Mouse (Mus musculus): ENCODE measurements around the gene Arl5b. TPM values are rescaled to one million over a fixed set of nuclear protein-coding genes. Genes with fewer than 3 reads are reported as not detected.

The Arl5b gene
- polyA plus RNA-seq, 1 experiment: 10.9 TPM

DNA sequence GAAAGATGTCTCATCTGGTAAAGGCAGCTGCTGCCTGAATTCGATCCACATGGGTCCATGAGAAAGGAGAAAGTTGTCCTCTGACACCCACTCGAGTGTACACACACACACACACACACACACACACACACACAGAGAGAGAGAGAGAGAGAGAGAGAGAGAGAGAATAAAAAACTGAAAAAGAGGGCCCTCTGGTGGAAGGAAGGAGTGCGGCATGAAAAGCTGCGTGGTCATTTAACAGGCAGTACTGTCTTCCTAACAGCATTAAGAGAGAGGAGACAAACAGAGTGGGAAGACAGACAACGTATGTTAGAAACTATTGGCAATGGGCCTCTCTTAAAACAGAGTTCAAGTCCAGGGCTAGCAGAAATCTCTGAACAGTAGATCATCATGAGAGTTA is 8.9 kb upstream of the Arl5b start:
- no peaks in the 10 kb centered on the region for H3K27me3 ChIP-seq (ENCODE audit: control insufficient read depth, insufficient read depth, low read length)
- no peaks in the 10 kb centered on the region; the same call in 1 of the 2 replicates for H3K36me3 ChIP-seq (ENCODE audit: control insufficient read depth, insufficient read depth, low read length)
- WGBS: 75% methylated on average over 5 of the region's 5 CpGs

DNA sequence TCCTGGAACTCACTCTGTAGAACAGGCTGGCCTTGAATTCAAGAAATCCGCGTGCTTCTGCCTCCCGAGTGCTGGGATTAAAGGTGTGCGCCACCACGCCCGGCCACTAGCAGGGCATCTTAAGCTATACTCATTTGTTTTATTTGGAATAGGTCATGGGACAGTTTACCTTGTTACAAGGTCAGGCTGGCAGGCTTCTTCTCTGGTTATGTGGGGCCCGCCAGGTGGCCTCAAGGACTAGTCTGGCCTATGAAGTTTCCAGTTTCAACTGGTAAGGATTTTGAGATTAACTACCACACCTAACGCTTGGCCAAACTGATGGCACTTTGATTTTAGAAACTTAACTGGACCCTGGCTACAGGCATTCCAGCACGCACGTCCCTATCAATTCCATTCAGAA is 5.3 kb downstream of the Arl5b start:
- Histone ChIP-seq H3K27ac (ENCODE audit: control insufficient read depth, insufficient read depth, low read length) (0 out of 2 replicates have a peak overlapping the region, but pooled peaks have one; percentile 29), H3K4me1 (replicated peaks; ENCODE audit: control insufficient read depth, insufficient read depth, low read length) (peaks cover 4% of the 10 kb centered on the region), H3K36me3 (ENCODE audit: control insufficient read depth, insufficient read depth, low read length) (no peaks in the 10 kb centered on the region), H3K27me3 (ENCODE audit: control insufficient read depth, insufficient read depth, low read length) (no peaks in the 10 kb centered on the region), H3K4me3 (ENCODE audit: control insufficient read depth, insufficient read depth, low read length) (peak overlapping the region; percentile 81)
- DNase-seq: no peak
- 57% methylated on average over 10 of the region's 10 CpGs for WGBS
- TF ChIP-seq POLR2A (IDR thresholded peaks at IDR 0.05; ENCODE audit: control insufficient read depth, extremely low read depth, insufficient read depth, low read length, poor library complexity): no peak
- no peak for TF ChIP-seq CTCF (IDR thresholded peaks at IDR 0.05; ENCODE audit: borderline replicate concordance, control insufficient read depth, extremely low read depth, insufficient read depth, low read length, poor library complexity)

More for the DNA sequence above, 8.9 kb upstream of the Arl5b start:
- Histone ChIP-seq H3K4me1 (replicated peaks; ENCODE audit: control insufficient read depth, insufficient read depth, low read length) (no peaks in the 10 kb centered on the region), H3K27ac (ENCODE audit: control insufficient read depth, insufficient read depth, low read length) (no peak overlapping the region), H3K4me3 (ENCODE audit: control insufficient read depth, insufficient read depth, low read length) (no peak overlapping the region)
- peak; percentile 62 for DNase-seq
- TF ChIP-seq CTCF (IDR thresholded peaks at IDR 0.05; ENCODE audit: borderline replicate concordance, control insufficient read depth, extremely low read depth, insufficient read depth, low read length, poor library complexity) (no peak), POLR2A (IDR thresholded peaks at IDR 0.05; ENCODE audit: control insufficient read depth, extremely low read depth, insufficient read depth, low read length, poor library complexity) (no peak)

DNA sequence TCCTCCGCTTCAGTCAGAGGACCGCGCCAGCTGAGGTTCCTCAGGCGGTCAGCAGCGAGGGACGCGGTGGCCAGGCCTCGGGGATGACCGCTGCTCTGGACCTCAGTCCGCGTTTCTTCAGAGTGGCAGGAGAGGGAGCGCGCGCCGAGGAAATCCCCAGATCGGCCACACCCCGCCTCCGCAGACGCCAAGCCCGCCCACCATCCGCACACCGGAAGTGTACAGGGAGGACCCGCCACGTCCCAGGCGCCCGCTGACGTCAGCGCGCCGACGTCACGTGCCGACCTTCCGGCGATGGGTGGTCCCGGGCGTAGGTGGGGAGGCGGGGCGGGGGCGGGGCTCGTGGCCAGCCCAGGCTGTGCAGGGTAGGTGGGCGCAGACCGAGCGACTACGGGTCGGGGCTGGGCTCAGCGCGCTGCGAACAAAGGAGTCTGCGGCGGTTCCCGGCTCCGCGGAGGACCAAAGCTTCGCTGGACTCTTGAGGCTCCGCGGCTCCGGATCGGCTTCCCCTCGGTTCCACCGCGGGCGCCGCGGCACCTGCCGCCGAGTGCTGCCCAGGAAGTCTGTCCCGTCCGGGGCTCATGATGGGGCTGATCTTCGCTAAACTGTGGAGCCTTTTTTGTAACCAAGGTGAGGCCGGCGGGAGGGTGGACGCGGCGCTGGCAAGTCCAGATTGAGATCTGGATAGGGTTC is 5.9 kb downstream of the Arl5b start, which contains the start of gene Nsun6:
Gene Nsun6, minus strand, starts transcription at position 125 of the 693 bp plus-strand sequence.
- Histone ChIP-seq H3K4me3 (ENCODE audit: control insufficient read depth, insufficient read depth, low read length) (peak within 1 kb of the TSS; percentile 81), H3K4me1 (replicated peaks; ENCODE audit: control insufficient read depth, insufficient read depth, low read length) (peaks cover 4% of the 10 kb centered on the region), H3K27me3 (ENCODE audit: control insufficient read depth, insufficient read depth, low read length) (no peaks in the 10 kb centered on the region), H3K27ac (ENCODE audit: control insufficient read depth, insufficient read depth, low read length) (peak within 1 kb of the TSS; percentile 29; the same call in 1 of the 2 replicates), H3K36me3 (ENCODE audit: control insufficient read depth, insufficient read depth, low read length) (no peaks in the 10 kb centered on the region)
- DNase-seq: peak; percentile 96
- TF ChIP-seq CTCF (IDR thresholded peaks at IDR 0.05; ENCODE audit: borderline replicate concordance, control insufficient read depth, extremely low read depth, insufficient read depth, low read length, poor library complexity) (0 out of 2 replicates have a peak, but pooled peaks have one; percentile 10), POLR2A (IDR thresholded peaks at IDR 0.05; ENCODE audit: control insufficient read depth, extremely low read depth, insufficient read depth, low read length, poor library complexity) (peak; percentile 73)
- under 1% methylated on average over 75 of the region's 75 CpGs for WGBS

DNA sequence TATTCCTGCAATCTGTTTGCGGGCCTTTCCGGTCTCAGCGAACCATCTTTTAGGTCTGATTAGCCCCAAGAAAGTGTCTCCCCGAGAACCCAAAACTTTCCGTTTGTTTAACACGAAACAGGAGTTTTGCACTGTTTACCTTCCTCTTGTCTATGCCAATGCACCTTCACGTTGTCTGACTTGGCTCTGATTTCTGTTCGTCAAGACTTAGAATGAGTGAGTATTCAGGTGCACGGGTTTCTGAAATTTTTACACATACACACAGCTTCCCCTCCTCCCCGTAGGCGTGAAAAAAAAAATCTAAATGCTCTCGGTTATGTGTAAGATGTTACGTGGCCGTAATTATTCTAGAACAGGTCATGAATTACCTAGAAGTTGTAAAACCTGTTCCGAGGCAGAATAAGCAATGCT is 6.6 kb downstream of the Arl5b start:
- no peak for TF ChIP-seq CTCF (IDR thresholded peaks at IDR 0.05; ENCODE audit: borderline replicate concordance, control insufficient read depth, extremely low read depth, insufficient read depth, low read length, poor library complexity)
- TF ChIP-seq POLR2A (IDR thresholded peaks at IDR 0.05; ENCODE audit: control insufficient read depth, extremely low read depth, insufficient read depth, low read length, poor library complexity): no peak
- peak overlapping the region; percentile 4; the same call in 1 of the 2 replicates for H3K27ac ChIP-seq (ENCODE audit: control insufficient read depth, insufficient read depth, low read length)
- DNase-seq: no peak
- peaks cover 4% of the 10 kb centered on the region for H3K4me1 ChIP-seq (replicated peaks; ENCODE audit: control insufficient read depth, insufficient read depth, low read length)
- H3K27me3 ChIP-seq (ENCODE audit: control insufficient read depth, insufficient read depth, low read length): no peaks in the 10 kb centered on the region
- no peaks in the 10 kb centered on the region for H3K36me3 ChIP-seq (ENCODE audit: control insufficient read depth, insufficient read depth, low read length)
- peak overlapping the region; percentile 60 for H3K4me3 ChIP-seq (ENCODE audit: control insufficient read depth, insufficient read depth, low read length)
- WGBS: under 1% methylated on average over 15 of the region's 15 CpGs

DNA sequence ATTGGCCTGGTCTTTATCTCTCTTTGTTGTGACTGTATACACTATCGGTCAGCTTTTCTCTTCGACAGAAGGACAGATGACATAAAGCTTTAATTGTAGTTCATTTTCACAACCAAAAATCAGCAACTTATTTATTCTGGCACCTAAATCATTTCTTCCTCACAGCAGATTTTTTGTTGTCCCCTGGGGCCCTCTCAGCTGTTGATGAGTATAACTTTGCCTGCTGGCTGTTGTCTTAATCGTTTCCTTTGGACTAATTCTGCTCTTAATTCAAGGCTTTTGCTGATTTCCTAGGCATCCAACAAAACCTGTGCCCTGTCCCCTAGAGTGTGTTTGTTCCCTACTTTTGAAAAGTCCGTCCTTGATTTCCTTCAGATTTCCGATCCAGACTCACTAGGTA is 9.0 kb downstream of the Arl5b start:
- Histone ChIP-seq H3K36me3 (ENCODE audit: control insufficient read depth, insufficient read depth, low read length) (no peaks in the 10 kb centered on the region), H3K4me3 (ENCODE audit: control insufficient read depth, insufficient read depth, low read length) (no peak overlapping the region), H3K27ac (ENCODE audit: control insufficient read depth, insufficient read depth, low read length) (no peak overlapping the region), H3K27me3 (ENCODE audit: control insufficient read depth, insufficient read depth, low read length) (no peaks in the 10 kb centered on the region), H3K4me1 (replicated peaks; ENCODE audit: control insufficient read depth, insufficient read depth, low read length) (peaks cover 4% of the 10 kb centered on the region)
- no peak for DNase-seq
- TF ChIP-seq CTCF (IDR thresholded peaks at IDR 0.05; ENCODE audit: borderline replicate concordance, control insufficient read depth, extremely low read depth, insufficient read depth, low read length, poor library complexity) (no peak), POLR2A (IDR thresholded peaks at IDR 0.05; ENCODE audit: control insufficient read depth, extremely low read depth, insufficient read depth, low read length, poor library complexity) (no peak)
- 94% methylated on average over 5 of the region's 5 CpGs for WGBS

DNA sequence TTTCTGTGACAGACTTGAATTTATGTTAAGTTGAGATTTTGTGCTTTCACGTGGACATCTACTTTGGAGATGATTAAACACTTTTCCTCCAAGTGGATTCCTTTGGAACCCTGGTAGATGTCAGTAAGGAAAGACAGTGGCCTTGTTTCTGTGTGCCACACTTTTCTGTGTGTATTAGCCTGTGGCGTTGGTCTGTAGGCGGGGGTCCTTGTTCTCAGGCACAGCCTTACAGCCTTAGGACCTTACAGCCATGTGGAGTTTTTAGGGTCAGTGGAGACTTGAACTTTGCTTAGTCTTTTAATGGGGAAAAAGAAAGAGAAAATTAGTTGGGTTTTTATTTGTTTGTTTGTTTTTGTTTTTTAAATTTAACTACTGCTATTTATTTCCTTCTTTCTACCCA is 11.7 kb downstream of the Arl5b start:
- Histone ChIP-seq H3K27me3 (ENCODE audit: control insufficient read depth, insufficient read depth, low read length) (no peaks in the 10 kb centered on the region), H3K27ac (ENCODE audit: control insufficient read depth, insufficient read depth, low read length) (no peak overlapping the region), H3K36me3 (ENCODE audit: control insufficient read depth, insufficient read depth, low read length) (no peaks in the 10 kb centered on the region), H3K4me3 (ENCODE audit: control insufficient read depth, insufficient read depth, low read length) (no peak overlapping the region), H3K4me1 (replicated peaks; ENCODE audit: control insufficient read depth, insufficient read depth, low read length) (no peaks in the 10 kb centered on the region)
- no peak for DNase-seq
- WGBS: 95% methylated on average over 3 of the region's 3 CpGs
- no peak for TF ChIP-seq CTCF (IDR thresholded peaks at IDR 0.05; ENCODE audit: borderline replicate concordance, control insufficient read depth, extremely low read depth, insufficient read depth, low read length, poor library complexity)
- no peak for TF ChIP-seq POLR2A (IDR thresholded peaks at IDR 0.05; ENCODE audit: control insufficient read depth, extremely low read depth, insufficient read depth, low read length, poor library complexity)

Data from thymus, adult 2 months (tissue).